ENCODE assay signal across 8 mouse cellular contexts in the genomic region with DNA sequence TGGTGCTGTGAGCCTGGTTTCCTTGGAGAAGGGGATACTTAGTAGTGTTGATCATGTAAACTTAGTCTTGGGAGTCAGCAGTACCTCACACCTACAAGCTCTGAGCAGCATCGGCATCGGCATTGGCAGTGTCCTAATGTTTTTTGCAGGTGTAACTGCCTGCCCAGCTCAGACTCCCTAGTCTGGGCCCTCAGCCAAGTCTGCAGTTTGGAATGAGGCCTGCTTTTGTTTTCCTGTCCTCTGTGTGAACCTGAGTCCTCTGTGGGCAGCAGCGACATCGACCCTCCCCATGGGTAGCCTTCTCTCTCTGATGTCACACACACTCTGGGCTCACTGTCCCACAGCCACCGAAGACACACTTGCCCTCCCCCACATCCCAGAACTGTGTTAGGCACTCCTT. TPM values are rescaled to one million over a fixed set of nuclear protein-coding genes. Genes with fewer than 3 reads are reported as not detected.
A peak's percentile ranks its signal among the peaks of the same experiment; 100 is the strongest.
DNase-seq lines count a peak whose midpoint lies in the region; ATAC-seq and TF ChIP-seq lines count a peak whose summit lies in the region.

No protein-coding gene starts in this region.

- H3K27ac ChIP-seq in liver, adult 2 months (replicated peaks; ENCODE audit: insufficient read depth, low read depth, low read length): peak overlapping the region; percentile 64
- no peak overlapping the region for H3K27ac ChIP-seq in intestine, embryonic 16.5 days (ENCODE audit: low read length)

- peak; percentile 47 for ATAC-seq in intestine, embryonic 16.5 days
- no peak for ATAC-seq in frontal cortex, adult (ENCODE audit: low TSS enrichment)

- H3K36me3 ChIP-seq in liver, adult 2 months (ENCODE audit: control insufficient read depth, insufficient read depth, low read length): 0 out of 2 replicates have a peak, but pooled peaks cover 1% of the 10 kb centered on the region
- no peaks in the 10 kb centered on the region; the same call in 1 of the 2 replicates for H3K36me3 ChIP-seq in intestine, embryonic 16.5 days (ENCODE audit: control insufficient read depth, insufficient read depth, low read length)

- no peaks in the 10 kb centered on the region for H3K9me3 ChIP-seq in intestine, embryonic 16.5 days (ENCODE audit: control insufficient read depth, low read length)

- no peak overlapping the region for H3K4me3 ChIP-seq in liver, adult 2 months (ENCODE audit: insufficient read depth, low read depth, low read length)
- H3K4me3 ChIP-seq in intestine, embryonic 16.5 days (ENCODE audit: low read length): no peak overlapping the region

- no peak for TF ChIP-seq POLR2A in liver, adult 2 months (IDR thresholded peaks at IDR 0.05; ENCODE audit: extremely low read depth, insufficient read depth, low read length)

- DNase-seq in liver, adult 2 months (ENCODE audit: extremely low read depth, low read depth, low spot score): peak; percentile 88
- DNase-seq in liver: no peak
- DNase-seq in cerebellum, postnatal 36 days: peak; percentile 54 to 66
- peak; percentile 31 for DNase-seq in lung, postnatal 25 days (ENCODE audit: low spot score)
- no peak for DNase-seq in layer of hippocampus, adult 18-20 months (ENCODE audit: low spot score in 2 of 2)
- DNase-seq in urinary bladder, adult 2 months (ENCODE audit: low spot score): no peak

- TF ChIP-seq CTCF in liver, adult 2 months (IDR thresholded peaks at IDR 0.05; ENCODE audit: low read depth, low read length): no peak

- WGBS in liver, adult 2 months: 10% methylated on average over 5 of the region's 5 CpGs
- WGBS in intestine, embryonic 16.5 days: 45% methylated on average over 5 of the region's 5 CpGs

- no peaks in the 10 kb centered on the region for H3K79me2 ChIP-seq in liver, adult 2 months (ENCODE audit: control insufficient read depth, insufficient read depth, low read length)

- no peak overlapping the region for H3K4me2 ChIP-seq in intestine, embryonic 16.5 days (ENCODE audit: low read depth, low read length)

- H3K27me3 ChIP-seq in liver, adult 2 months (ENCODE audit: control insufficient read depth, insufficient read depth, low read length): no peaks in the 10 kb centered on the region
- H3K27me3 ChIP-seq in intestine, embryonic 16.5 days (replicated peaks; ENCODE audit: control insufficient read depth, insufficient read depth, low read length): no peaks in the 10 kb centered on the region

- H3K4me1 ChIP-seq in liver, adult 2 months (ENCODE audit: control insufficient read depth, insufficient read depth, low read length): peaks cover 31% of the 10 kb centered on the region
- H3K4me1 ChIP-seq in intestine, embryonic 16.5 days (ENCODE audit: control insufficient read depth, insufficient read depth, low read length): peaks cover 15% of the 10 kb centered on the region

- peak overlapping the region; percentile 3; the same call in 1 of the 2 replicates for H3K9ac ChIP-seq in liver, adult 2 months (ENCODE audit: low read depth, low read length)
- no peak overlapping the region for H3K9ac ChIP-seq in intestine, embryonic 16.5 days (ENCODE audit: low read depth, low read length)

RNA-seq across cellular contexts. Expression of gene Rarres2, which starts 6.3 kb away (rescaled TPM):
- 1,102 and 1,282 TPM in 2 replicates for total RNA-seq in liver, adult 2 months (2014; rRNA removed)
- 1,074 and 1,160 TPM in 2 replicates for polyA plus RNA-seq in liver, adult 2 months (2012; rRNA removed)
- 105 and 109 TPM in 2 replicates for polyA plus RNA-seq in intestine, embryonic 16.5 days (2015; fragmentation: Nextera tagmentation; extraction: Ambion mirVana)
- total RNA-seq in layer of hippocampus, adult 18-20 months (2021): 10 to 100 TPM; 14.9 to 18.0 TPM
- 374 and 453 TPM in 2 replicates for polyA plus RNA-seq in urinary bladder, adult 2 months (2012; rRNA removed)

RNA-seq across cellular contexts. Expression of gene Lrrc61, which starts 11.7 kb away (rescaled TPM):
- total RNA-seq in liver, adult 2 months (2014; rRNA removed): 3.2 and 3.3 TPM in 2 replicates
- 8.5 and 10.1 TPM in 2 replicates for polyA plus RNA-seq in liver, adult 2 months (2012; rRNA removed)
- 10.4 and 12.5 TPM in 2 replicates for polyA plus RNA-seq in intestine, embryonic 16.5 days (2015; fragmentation: Nextera tagmentation; extraction: Ambion mirVana)
- total RNA-seq in layer of hippocampus, adult 18-20 months (2021): 10 to 100 TPM; 32.3 to 37.6 TPM
- 12.3 and 13.4 TPM in 2 replicates for polyA plus RNA-seq in urinary bladder, adult 2 months (2012; rRNA removed)

RNA-seq across cellular contexts. Expression of gene Gm45021, which starts 23.1 kb away (rescaled TPM):
- total RNA-seq in liver, adult 2 months (2014; rRNA removed): not detected in 2 replicates
- not detected in 2 replicates for polyA plus RNA-seq in liver, adult 2 months (2012; rRNA removed)
- polyA plus RNA-seq in intestine, embryonic 16.5 days (2015; fragmentation: Nextera tagmentation; extraction: Ambion mirVana): not detected in 2 replicates
- not detected for total RNA-seq in layer of hippocampus, adult 18-20 months (2021)
- 0.47 and 0.56 TPM in 2 replicates for polyA plus RNA-seq in urinary bladder, adult 2 months (2012; rRNA removed)

RNA-seq across cellular contexts. Expression of gene Repin1, which starts 27.4 kb away (rescaled TPM):
- total RNA-seq in liver, adult 2 months (2014; rRNA removed): 31.1 and 47.2 TPM in 2 replicates
- polyA plus RNA-seq in liver, adult 2 months (2012; rRNA removed): 73.6 and 74.7 TPM in 2 replicates
- polyA plus RNA-seq in intestine, embryonic 16.5 days (2015; fragmentation: Nextera tagmentation; extraction: Ambion mirVana): 22.1 and 22.4 TPM in 2 replicates
- total RNA-seq in layer of hippocampus, adult 18-20 months (2021): 10 to 100 TPM; 48.0 to 51.0 TPM
- polyA plus RNA-seq in urinary bladder, adult 2 months (2012; rRNA removed): 45.0 and 45.4 TPM in 2 replicates

RNA-seq across cellular contexts. Expression of gene Gm44965, which starts 27.4 kb away (rescaled TPM):
- total RNA-seq in liver, adult 2 months (2014; rRNA removed): not detected in 2 replicates
- not detected in 2 replicates for polyA plus RNA-seq in liver, adult 2 months (2012; rRNA removed)
- not detected in 2 replicates for polyA plus RNA-seq in intestine, embryonic 16.5 days (2015; fragmentation: Nextera tagmentation; extraction: Ambion mirVana)
- total RNA-seq in layer of hippocampus, adult 18-20 months (2021): not detected
- polyA plus RNA-seq in urinary bladder, adult 2 months (2012; rRNA removed): not detected in 2 replicates

Comparison
In these comparisons a context has a peak if more than half of its experiments do, and no peak if none do; other contexts are left out.
1. DNase-seq: peak in liver, adult 2 months (single experiment), cerebellum, postnatal 36 days (2 of 2) and lung, postnatal 25 days (single experiment); none in liver (single experiment), layer of hippocampus, adult 18-20 months (0 of 2) and urinary bladder, adult 2 months (single experiment).